Mouse (Mus musculus): ENCODE measurements around the gene Rbbp8nl.

DNA sequence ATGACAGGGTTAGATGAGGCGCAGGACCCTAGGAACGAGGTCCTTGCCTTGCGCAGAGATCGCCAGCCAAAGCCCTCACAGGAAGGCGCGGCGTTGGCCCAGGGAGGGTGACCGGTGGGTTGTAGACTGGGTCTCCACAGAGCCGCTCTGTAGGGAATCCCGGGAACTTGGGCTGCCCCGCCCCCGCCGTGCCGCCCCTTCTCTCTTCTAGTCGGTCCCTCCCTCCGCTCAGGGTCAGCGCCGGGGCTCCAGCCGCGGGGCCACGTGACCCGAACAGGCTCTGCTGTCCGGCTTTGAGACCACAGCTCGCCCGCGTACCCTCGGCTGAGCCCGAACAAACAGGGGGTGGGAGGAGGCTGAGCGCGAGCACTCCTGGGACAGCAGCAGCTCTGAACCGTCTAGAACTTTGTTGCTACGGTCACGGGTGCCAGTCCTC is 44.9 kb upstream of the Rbbp8nl start, which contains the start of gene Gata5:
- TF ChIP-seq CTCF (IDR thresholded peaks at IDR 0.05; ENCODE audit: low read depth, low read length) (no peak), POLR2A (IDR thresholded peaks at IDR 0.05; ENCODE audit: borderline replicate concordance, low read depth, low read length) (no peak)
